Mouse (Mus musculus) liver, adult (tissue): Measurements from ENCODE around the gene Ppm1n.

Experiments
- GATA4 ChIP-seq: IDR thresholded peaks from 2 replicates; pipeline ENCODE4 v1.6.1; 2014; ENCODE audit warnings: mild to moderate bottlenecking, low read length; ENCODE audit not compliant: insufficient replicate concordance

The Ppm1n gene

GRCm38 (mm10) chr7:19271238-19272172, 8.4 kb downstream of the Ppm1n start, which contains the start of gene Vasp:
Gene Vasp, minus strand, starts transcription at chr7:19271817.
- TF ChIP-seq GATA4: no peak

- no peak for TF ChIP-seq GATA4
These were observed 9.2 kb downstream of the Ppm1n start for GRCm38 (mm10) chr7:19270509-19271237.

- no peak for TF ChIP-seq GATA4
These were observed 10.0 kb downstream of the Ppm1n start for GRCm38 (mm10) chr7:19269721-19270441.

DNA sequence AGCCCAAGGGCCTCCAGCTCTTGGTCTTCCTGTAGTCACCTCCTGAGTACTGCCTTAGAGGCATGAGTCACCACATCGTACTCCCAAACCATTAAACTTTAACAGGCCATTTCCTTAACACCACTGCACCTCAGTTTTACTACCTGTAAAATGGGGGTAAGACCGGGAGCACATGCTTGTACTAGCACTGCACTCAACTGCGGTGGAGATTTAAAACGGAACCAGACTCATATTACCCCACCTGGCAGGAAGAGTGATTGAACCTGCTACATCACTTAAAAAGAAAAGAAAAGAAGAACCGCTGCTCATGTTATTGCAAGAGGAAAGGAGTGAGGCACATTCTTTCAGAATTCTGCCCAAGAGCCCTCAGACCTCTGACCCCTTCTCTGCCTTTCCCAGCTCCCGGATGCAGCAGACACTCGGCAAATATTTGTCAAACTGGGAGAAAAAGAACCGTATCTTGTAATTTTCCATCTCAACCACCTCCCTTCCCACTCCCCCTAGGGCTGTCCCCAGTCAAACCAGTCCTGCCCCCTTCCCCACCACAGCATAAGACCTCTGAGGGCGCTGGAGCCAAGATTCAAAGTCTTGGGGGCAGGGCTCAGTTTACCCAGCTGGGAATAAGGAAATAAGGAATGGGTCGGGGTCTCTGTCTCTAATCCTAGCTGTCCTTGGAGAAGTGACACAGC, 10.7 kb downstream of the Ppm1n start:
- no peak for TF ChIP-seq GATA4

DNA sequence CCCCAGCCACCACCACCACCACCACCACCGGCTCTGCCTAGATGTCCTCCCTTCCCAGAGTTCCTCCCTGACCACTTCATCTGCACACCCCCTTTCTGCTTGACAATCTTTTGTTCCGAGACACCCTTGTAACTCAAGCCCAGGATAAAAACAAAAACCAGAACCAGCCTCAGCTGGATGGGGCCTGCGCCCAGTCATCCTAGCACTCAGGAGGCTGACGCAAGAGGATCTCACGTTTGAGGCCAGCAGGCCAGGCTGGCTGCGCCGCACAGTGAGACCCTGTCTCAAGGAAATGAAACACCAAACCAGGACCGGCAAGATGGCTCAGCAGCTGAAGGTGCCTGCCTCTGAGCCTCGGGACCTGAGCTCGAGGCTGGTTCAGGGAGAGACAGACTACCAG, 12.8 kb downstream of the Ppm1n start:
- no peak for TF ChIP-seq GATA4

DNA sequence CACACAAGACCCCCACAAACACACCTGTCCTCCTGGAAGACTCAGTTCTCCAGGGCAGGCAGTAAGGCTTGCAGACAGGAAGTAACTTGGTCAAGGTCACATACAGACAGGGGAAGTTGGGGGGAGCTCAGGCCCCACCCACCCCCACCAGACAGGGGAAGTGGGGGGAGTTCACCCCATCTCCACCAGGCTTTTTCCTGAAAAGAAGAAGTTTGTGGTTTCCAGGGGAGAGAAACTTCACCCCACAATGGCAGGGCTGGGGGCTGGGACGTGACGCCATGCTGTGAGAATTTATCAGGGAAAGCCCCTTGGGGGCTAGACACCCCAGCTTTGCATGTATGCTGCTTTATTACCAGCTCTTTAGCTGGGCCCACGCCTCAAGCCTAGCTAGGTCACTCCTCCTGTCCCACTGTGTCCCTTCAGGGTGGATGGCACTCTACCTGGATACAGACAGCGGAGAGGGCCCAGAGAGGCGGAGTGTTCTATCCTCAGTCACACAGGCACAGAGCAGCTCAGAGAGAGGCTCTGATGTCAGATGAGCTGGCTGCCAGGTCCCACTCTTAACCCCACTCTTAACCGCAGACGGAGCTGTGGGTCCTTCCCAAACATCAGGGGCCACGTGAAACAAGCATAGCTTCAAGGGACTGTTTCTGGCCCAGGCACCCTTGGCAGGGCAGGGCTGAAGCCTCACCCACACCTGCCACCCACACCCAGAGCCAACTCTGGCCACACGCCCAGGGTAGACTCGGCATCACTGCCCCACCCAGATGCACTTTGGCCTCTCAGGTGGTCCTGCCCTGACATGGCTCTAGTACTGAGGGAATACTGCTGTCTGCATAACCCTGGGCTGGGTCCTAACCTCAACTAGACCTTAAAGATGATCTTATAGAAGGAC, 13.7 kb downstream of the Ppm1n start:
- no peak for TF ChIP-seq GATA4

GRCm38 (mm10) chr7:19265147-19265546, 14.7 kb downstream of the Ppm1n start:
- TF ChIP-seq GATA4: no peak

DNA sequence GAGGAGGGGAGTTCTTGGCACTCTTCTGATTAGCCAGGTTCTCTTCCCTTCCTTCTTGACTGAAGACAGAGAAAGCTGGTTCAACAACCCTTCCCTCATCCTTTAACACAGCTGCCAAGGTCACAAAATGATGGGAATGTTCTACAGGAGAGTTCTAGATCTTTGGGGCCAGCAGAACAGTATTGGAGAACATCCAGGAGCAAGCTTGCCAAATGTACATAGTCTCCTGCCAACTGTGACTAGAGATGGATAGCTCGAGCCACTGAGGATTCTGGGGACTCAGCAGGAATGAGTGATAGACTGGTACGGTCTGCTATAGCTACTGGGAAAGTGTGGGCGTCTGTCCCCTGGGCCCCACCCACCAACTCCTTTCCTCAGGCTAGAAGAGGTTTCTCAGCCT, 21.5 kb downstream of the Ppm1n start:
- no peak for TF ChIP-seq GATA4

- no peak for TF ChIP-seq GATA4
These were observed 22.4 kb downstream of the Ppm1n start for GRCm38 (mm10) chr7:19257390-19258022.

GRCm38 (mm10) chr7:19256567-19256966, 23.3 kb downstream of the Ppm1n start:
- TF ChIP-seq GATA4: no peak

- TF ChIP-seq GATA4: no peak
These were observed 24.5 kb downstream of the Ppm1n start for GRCm38 (mm10) chr7:19255395-19255794.

GRCm38 (mm10) chr7:19253437-19253836, 26.4 kb downstream of the Ppm1n start:
- no peak for TF ChIP-seq GATA4

GRCm38 (mm10) chr7:19252078-19252477, 27.8 kb downstream of the Ppm1n start:
- TF ChIP-seq GATA4: no peak
